Mouse (Mus musculus): ENCODE measurements around the gene Foxj1.

DNA sequence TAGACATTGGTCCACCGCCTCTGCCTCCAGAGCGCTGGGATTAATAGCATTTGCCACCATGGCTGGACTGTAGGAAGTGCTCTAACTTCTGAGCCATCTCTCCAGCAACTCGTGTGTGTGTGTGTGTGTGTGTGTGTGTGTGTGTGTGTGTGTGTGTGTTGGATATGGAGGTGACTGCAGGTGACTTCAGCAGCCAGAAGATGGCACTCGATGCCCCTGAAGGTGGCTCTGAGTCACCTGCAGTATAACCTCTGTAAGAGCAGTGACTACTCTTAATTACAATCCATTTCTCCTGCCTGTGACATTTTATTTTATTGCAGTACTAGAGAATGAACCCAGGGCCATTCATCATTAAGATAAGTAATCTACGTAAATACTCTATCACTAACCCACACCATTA lies 16.1 kb upstream of the Foxj1 start:
- TF ChIP-seq CTCF (IDR thresholded peaks at IDR 0.05; ENCODE audit: low read depth, low read length) (no peak), POLR2A (IDR thresholded peaks at IDR 0.05; ENCODE audit: borderline replicate concordance, low read depth, low read length) (no peak)

Measured in bone marrow macrophage, adult 2 months (primary cell).